Mouse (Mus musculus) gastrocnemius, adult 18-20 months (tissue): ENCODE data around the gene Nudcd3. TPM values are rescaled to one million over a fixed set of nuclear protein-coding genes. Genes with fewer than 3 reads are reported as not detected.
A peak's percentile ranks its signal among the peaks of the same experiment; 100 is the strongest.

Experiments
- DNase-seq: peaks from one replicate; pipeline ENCODE4 v3.0.0; 2021; ENCODE audit warnings: low spot score
- total RNA-seq, 2 experiments: library from RNA; stranded (reverse); gene quantifications; 2 replicates each; pipeline ENCODE4 v1.2.3; 2021

Gene Nudcd3
- total RNA-seq, 2 experiments from 2014 or later: 65.0 to 70.0 TPM

DNA sequence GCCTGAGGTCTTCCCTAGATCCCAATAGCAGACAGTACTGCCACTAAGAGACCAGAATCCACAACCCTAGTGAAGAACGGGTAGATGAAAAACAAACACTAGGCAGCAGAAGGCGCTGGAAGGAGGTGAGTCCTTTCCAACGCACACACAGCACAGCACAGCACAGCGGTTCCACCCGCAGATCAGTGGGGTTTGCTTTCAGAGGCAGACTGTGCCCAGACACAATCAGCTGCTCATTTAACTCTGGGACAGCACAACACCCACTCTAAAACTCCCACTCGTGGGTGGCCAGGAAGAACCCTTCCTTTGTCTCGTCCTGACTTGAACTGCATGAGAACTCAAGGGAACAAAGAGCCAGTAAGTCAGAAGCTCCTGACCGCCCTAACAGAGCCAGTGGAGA, 21.0 kb downstream of the Nudcd3 start:
- DNase-seq: no peak

GRCm38 (mm10) chr11:6178673-6179166, 21.5 kb downstream of the Nudcd3 start:
- no peak for DNase-seq

GRCm38 (mm10) chr11:6177781-6178420, 22.3 kb downstream of the Nudcd3 start:
- no peak for DNase-seq

DNA sequence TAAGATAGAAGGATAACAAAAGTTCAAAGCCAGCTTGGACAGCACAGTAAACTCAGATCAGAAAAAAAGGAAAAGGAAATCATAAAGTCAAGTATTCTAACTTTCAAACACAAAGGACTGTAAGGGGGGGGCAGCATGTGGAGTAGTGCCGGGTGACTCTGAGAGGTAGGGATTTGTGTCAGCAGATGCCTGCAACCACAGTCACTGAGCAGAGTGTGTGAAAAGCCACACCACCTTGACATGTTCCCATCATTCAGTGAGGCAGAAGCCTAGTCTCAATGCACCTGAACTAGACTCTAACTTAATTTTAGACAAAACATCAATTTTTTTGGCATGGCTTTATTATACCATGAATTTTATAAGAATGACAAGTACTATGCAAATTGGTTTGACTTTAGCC, 24.7 kb downstream of the Nudcd3 start:
- DNase-seq: no peak

DNA sequence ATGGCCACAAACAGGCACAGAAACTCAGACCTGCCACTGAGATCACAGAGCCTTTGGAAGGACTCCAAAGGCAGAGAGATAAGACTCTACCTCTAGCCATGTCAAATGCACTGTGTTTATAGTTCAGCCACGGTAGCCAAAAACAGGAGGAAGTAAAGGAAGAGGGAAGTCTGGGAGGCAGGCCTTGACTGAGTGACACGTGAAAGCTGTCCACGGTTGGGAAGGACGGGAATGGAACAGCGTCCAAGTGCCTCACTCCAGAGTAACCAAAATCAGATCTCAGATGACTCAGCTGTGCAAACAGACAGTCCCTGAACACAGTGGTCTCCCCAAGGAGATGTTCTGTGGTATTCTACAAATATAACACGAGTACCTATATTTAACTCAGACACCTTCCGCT, 25.5 kb downstream of the Nudcd3 start:
- DNase-seq: peak; percentile 37

DNA sequence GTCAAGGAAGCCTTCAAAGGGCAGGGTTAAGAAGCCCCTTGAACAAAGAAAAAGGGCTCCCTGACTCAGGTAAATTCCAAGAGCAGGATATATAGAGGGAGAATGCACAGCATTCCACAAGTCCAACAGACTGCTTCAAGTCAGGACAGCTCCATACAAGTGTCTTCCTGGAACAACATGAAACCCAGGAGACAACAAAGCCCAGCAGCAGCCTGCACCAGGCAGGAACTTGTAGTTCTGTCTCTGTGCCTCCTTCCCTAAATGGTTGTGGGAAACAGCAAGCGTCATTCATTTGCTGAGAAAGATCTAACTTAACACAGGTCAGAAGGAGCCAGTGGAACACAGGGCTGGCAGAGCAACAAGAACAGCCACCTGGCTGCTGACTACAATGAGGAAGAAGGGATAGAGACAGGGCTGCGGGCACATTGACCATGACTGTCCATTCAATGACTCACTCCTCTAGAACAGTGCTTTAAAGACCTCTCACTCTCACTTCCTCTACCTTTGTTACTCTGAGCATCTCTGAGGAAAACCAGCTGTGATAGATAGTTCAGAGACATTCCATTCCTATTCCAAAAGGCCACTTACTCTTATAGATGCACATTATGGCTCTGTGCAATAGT, 31.1 kb downstream of the Nudcd3 start:
- no peak for DNase-seq

DNA sequence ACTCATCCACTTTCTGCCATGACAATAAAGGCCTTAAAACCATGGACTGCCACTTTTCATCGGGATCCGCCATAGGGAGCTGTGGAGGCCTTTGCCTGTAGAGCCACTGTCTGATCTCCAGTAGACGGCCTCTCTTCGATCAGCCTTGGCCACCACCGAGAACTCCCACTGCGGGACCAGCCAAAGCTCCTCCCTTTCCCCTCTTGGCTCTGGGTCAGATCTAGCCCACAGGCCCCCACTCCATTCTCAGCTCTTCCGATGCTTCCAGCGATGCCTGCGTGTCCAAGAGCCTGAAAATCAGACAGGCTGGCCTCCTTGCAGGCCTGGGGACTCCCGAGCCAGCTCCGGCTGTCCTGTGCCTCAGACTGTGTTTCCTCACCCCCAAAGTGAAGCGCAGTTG, 33.9 kb downstream of the Nudcd3 start:
- DNase-seq: no peak

DNA sequence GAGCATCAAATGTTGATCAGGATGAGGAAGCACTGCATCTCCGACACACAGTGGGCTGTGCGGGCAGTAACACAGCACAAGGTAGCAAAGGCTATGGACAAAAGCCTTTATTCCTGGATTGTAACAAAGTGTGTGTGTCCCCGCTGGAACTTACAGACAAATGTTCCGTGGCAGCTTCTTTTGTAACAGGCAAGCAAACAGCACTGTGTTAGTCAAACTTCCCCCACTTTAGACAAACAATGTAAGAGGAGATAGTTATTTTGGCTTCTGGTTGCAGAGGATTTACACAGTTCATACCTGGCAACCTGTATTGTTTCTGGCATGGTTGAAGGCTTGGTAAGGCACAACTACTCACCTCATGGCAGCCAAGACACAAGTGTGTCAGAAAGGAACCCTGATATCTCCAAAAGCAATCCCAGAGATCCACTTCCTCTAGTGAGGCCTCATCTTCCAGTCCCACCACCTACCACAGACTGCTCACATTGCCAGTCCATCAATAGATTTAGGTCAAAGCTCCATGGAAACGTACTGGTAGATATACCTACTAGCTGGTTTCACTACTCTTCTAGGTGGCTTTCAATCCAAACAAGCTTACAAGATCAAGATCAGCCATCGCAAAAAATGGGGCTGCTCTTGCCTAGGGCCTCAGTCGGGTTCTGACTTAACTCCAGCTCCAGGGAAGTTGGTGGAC, 34.7 kb downstream of the Nudcd3 start:
- no peak for DNase-seq

- no peak for DNase-seq
Measured at GRCm38 (mm10) chr11:6164781-6165180, 35.4 kb downstream of the Nudcd3 start.

GRCm38 (mm10) chr11:6163706-6164105, 36.5 kb downstream of the Nudcd3 start:
- no peak for DNase-seq

GRCm38 (mm10) chr11:6163062-6163461, 37.2 kb downstream of the Nudcd3 start:
- DNase-seq: no peak

DNA sequence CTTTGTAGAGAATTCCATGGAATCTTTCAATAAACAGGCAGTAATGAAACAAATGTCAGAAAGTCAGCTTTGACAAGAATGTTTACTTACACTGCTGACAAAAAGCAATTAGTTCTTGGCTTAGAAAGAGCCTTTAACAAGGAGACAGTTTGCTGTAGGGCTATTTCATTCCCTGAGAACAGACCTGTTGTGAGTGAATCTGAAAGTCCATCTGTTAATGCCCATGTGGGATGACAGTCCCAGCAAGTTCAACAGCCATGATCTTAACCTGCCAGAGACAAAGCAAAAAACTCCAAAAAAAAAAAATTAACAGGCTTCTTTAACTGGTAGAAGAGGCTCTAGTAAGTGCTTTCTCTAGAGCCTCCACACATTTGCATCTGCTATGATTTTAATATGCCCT, 38.7 kb downstream of the Nudcd3 start:
- DNase-seq: no peak

DNA sequence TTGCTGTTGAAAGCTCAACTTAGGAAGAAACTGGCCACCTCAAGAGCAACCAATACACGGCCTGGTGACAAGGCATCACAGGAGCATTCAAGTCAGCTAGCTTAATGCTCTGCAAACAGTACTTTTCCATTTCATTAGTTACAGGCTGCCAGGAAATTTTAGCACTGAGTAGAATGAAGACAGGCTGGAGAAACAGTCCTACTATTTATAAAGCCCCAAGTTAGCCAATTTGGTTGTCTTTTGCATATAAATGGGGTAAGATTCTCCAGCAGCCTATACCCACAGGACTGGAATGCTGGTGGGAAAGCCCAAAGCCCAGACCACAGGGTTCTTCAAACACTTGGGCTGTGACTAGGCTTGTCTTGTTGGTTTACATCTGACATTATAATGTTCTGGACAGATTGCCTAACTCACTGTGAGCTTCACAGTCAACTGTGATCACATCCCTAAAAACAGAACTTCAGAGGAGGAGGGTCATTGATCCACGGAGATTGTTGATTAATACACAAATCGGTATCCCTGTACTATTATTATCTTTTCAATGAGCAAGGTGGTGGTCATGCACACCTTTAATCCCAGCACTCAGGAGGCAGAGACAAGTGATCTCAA, 39.4 kb downstream of the Nudcd3 start:
- no peak for DNase-seq

GRCm38 (mm10) chr11:6159704-6160275, 40.4 kb downstream of the Nudcd3 start:
- DNase-seq: no peak

DNA sequence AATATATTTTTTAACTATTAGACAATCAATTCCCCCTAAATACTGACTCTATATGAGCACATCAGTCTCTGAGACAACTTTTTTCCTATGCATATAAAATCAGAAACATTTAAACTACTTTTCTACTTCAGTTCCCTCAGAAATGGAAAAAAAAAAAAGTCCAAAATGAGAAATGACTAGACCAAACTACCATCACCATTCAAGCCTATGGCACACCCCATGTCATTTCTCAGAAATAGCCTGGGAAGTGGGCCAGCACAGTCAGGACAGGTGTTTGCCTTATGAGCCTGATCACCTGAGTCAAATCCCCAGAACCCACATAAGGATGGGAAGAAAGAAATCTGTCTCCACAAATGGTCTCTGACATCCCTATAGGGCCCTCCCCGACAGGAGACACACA, 41.7 kb downstream of the Nudcd3 start:
- no peak for DNase-seq

- no peak for DNase-seq
Measured at GRCm38 (mm10) chr11:6157119-6157518, 43.1 kb downstream of the Nudcd3 start.

DNA sequence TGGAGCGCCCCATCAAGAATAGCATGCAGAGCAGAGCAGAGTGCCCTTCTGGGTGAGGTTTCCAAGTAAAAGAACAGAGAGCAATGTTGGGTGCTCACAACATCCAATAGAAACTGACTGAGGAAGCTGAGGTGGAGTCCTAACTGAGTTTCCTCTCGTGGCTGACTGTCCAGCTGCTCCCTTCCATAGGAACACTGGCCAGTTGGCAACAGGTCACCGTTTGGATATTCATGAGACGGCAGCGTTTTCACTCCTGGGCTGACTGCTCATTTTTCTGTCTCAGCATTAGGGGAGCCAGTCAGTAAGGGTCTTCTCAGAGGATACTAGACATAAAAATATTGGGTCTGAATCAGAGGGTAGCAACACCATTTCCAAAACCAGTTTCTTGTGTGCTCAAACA, 43.6 kb downstream of the Nudcd3 start:
- peak; percentile 43 for DNase-seq

GRCm38 (mm10) chr11:6154211-6154701, 46.0 kb downstream of the Nudcd3 start:
- DNase-seq: no peak

GRCm38 (mm10) chr11:6152864-6153263, 47.4 kb downstream of the Nudcd3 start:
- no peak for DNase-seq

- DNase-seq: no peak
Measured at GRCm38 (mm10) chr11:6138233-6138950, 61.8 kb downstream of the Nudcd3 start.

- DNase-seq: no peak
Measured at GRCm38 (mm10) chr11:6132886-6133285, 67.3 kb downstream of the Nudcd3 start.
